Mouse (Mus musculus): ENCODE data around the gene Pola2. TPM values are rescaled to one million over a fixed set of nuclear protein-coding genes. Genes with fewer than 3 reads are reported as not detected.
A peak's percentile ranks its signal among the peaks of the same experiment; 100 is the strongest.

Pola2 gene
- polyA plus RNA-seq, 1 experiment = 40.5 TPM

DNA sequence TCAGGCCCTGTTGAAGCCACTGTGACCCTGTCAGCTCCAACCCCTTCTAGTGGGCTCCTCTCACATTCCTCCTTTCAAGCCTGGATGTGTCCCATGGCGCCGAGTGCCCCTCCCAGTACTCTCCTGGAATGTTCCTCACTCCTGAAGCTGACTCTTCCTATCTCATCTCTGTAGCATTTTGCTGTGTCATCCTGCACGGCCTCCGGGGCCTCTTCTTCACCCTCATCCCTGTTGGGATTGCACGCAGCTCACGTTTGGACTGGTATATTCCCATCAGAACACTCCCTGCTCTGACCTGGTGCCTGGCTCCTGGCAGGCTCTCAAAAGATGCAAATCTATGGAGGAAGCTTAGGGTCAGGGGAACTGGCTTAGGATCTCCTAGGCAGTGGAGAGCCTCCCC, 2.8 kb upstream of the Pola2 start:
- Histone ChIP-seq H3K27ac (ENCODE audit: insufficient read depth, low read length) (no peak overlapping the region), H3K4me1 (ENCODE audit: control insufficient read depth, insufficient read depth, insufficient read length) (peaks cover 2% of the 10 kb centered on the region; the same call in 1 of the 2 replicates), H3K36me3 (ENCODE audit: control insufficient read depth, insufficient read depth, low read length) (no peaks in the 10 kb centered on the region), H3K4me3 (ENCODE audit: extremely low read depth, insufficient read depth, insufficient read length) (no peak overlapping the region), H3K27me3 (ENCODE audit: control insufficient read depth, insufficient read depth, low read length) (no peaks in the 10 kb centered on the region)
- no peak for TF ChIP-seq POLR2A (IDR thresholded peaks at IDR 0.05; ENCODE audit: low read depth, low read length)
- TF ChIP-seq CTCF (IDR thresholded peaks at IDR 0.05; ENCODE audit: extremely low read depth, insufficient read depth, insufficient read length, insufficient replicate concordance) = no peak
- DNase-seq (ENCODE audit: low read depth in 1 of 2, low spot score in 2 of 2) = no peak
- WGBS = 81% methylated on average over 6 of the region's 6 CpGs

- H3K27ac ChIP-seq (ENCODE audit: insufficient read depth, low read length) = no peak overlapping the region
Observed at GRCm38 (mm10) chr19:5965910-5966309, 1.9 kb upstream of the Pola2 start.

DNA sequence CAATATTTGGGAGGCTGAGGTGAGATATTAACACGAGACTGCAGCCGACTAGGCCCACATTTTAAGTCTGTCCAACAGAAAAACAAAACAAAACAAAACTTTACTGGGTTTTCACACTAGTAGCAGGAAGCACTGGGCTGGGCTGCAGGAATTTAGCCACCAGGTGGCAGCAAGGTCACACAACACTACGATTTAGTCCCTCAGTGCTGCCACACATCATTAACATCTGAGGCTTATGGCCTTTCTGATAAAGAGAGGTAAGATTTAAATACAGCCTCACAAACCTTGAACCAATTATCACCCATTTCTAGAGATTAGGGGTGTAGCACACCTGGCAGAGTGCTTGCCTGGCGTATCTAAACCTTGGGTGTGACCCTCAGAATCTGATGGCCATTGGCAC, 1.3 kb upstream of the Pola2 start:
- peak; percentile 70 to 78 for DNase-seq (ENCODE audit: low read depth in 1 of 2, low spot score in 2 of 2)
- no peak overlapping the region for H3K27ac ChIP-seq (ENCODE audit: insufficient read depth, low read length)
- TF ChIP-seq CTCF (IDR thresholded peaks at IDR 0.05; ENCODE audit: extremely low read depth, insufficient read depth, insufficient read length, insufficient replicate concordance) (peak; percentile 88; the same call in 1 of the 2 replicates), POLR2A (IDR thresholded peaks at IDR 0.05; ENCODE audit: low read depth, low read length) (no peak)
- no peaks in the 10 kb centered on the region for H3K27me3 ChIP-seq (ENCODE audit: control insufficient read depth, insufficient read depth, low read length)
- no peak overlapping the region for H3K4me3 ChIP-seq (ENCODE audit: extremely low read depth, insufficient read depth, insufficient read length)
- H3K4me1 ChIP-seq (ENCODE audit: control insufficient read depth, insufficient read depth, insufficient read length) = peaks cover 2% of the 10 kb centered on the region; the same call in 1 of the 2 replicates
- H3K36me3 ChIP-seq (ENCODE audit: control insufficient read depth, insufficient read depth, low read length) = 0 out of 2 replicates have a peak, but pooled peaks cover 2% of the 10 kb centered on the region
- 13% methylated on average over 4 of the region's 4 CpGs for whole genome bisulfite sequencing

More at GRCm38 (mm10) chr19:5965910-5966309, 1.9 kb upstream of the Pola2 start:
- DNase-seq (ENCODE audit: low read depth in 1 of 2, low spot score in 2 of 2) = no peak
- WGBS = 99% methylated on average over 2 of the region's 2 CpGs
- TF ChIP-seq CTCF (IDR thresholded peaks at IDR 0.05; ENCODE audit: extremely low read depth, insufficient read depth, insufficient read length, insufficient replicate concordance) (no peak), POLR2A (IDR thresholded peaks at IDR 0.05; ENCODE audit: low read depth, low read length) (no peak)
- Histone ChIP-seq H3K36me3 (ENCODE audit: control insufficient read depth, insufficient read depth, low read length) (0 out of 2 replicates have a peak, but pooled peaks cover 2% of the 10 kb centered on the region), H3K4me1 (ENCODE audit: control insufficient read depth, insufficient read depth, insufficient read length) (peaks cover 2% of the 10 kb centered on the region; the same call in 1 of the 2 replicates), H3K27me3 (ENCODE audit: control insufficient read depth, insufficient read depth, low read length) (no peaks in the 10 kb centered on the region), H3K4me3 (ENCODE audit: extremely low read depth, insufficient read depth, insufficient read length) (no peak overlapping the region)

DNA sequence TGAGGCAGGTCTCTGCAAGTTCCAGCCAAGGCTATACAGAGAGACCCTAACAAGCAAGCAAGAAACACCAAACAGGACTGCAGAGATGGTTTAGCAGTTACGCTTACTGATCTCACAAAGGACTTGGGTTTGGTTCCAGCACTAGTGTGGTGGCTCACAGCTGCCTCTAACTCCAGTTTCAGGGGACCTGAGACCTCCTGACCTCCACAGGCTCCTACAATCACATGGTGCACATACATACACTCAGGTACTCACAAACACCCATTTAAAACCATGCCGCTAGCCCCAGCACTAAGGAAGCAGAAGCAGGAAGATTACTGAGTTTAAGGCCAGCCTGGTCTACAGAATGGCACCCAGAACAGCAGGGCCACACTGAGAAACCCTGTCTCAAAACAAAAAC, 802 bp upstream of the Pola2 start:
- H3K27ac ChIP-seq (ENCODE audit: insufficient read depth, low read length) = no peak overlapping the region
- H3K27me3 ChIP-seq (ENCODE audit: control insufficient read depth, insufficient read depth, low read length) = no peaks in the 10 kb centered on the region
- peaks cover 2% of the 10 kb centered on the region; the same call in 1 of the 2 replicates for H3K4me1 ChIP-seq (ENCODE audit: control insufficient read depth, insufficient read depth, insufficient read length)
- H3K4me3 ChIP-seq (ENCODE audit: extremely low read depth, insufficient read depth, insufficient read length) = no peak overlapping the region
- TF ChIP-seq CTCF (IDR thresholded peaks at IDR 0.05; ENCODE audit: extremely low read depth, insufficient read depth, insufficient read length, insufficient replicate concordance) (no peak), POLR2A (IDR thresholded peaks at IDR 0.05; ENCODE audit: low read depth, low read length) (no peak)
- H3K36me3 ChIP-seq (ENCODE audit: control insufficient read depth, insufficient read depth, low read length) = 0 out of 2 replicates have a peak, but pooled peaks cover 2% of the 10 kb centered on the region
- WGBS = 90% methylated on average over 2 of the region's 2 CpGs
- DNase-seq (ENCODE audit: low read depth in 1 of 2, low spot score in 2 of 2) = no peak

GRCm38 (mm10) chr19:5962651-5963050, 1.4 kb downstream of the Pola2 start:
- Histone ChIP-seq H3K27me3 (ENCODE audit: control insufficient read depth, insufficient read depth, low read length) (no peaks in the 10 kb centered on the region), H3K4me1 (ENCODE audit: control insufficient read depth, insufficient read depth, insufficient read length) (peaks cover 2% of the 10 kb centered on the region; the same call in 1 of the 2 replicates), H3K4me3 (ENCODE audit: extremely low read depth, insufficient read depth, insufficient read length) (no peak overlapping the region), H3K27ac (ENCODE audit: insufficient read depth, low read length) (no peak overlapping the region), H3K36me3 (ENCODE audit: control insufficient read depth, insufficient read depth, low read length) (peaks cover 4% of the 10 kb centered on the region; the same call in 1 of the 2 replicates)
- TF ChIP-seq POLR2A (IDR thresholded peaks at IDR 0.05; ENCODE audit: low read depth, low read length) (no peak), CTCF (IDR thresholded peaks at IDR 0.05; ENCODE audit: extremely low read depth, insufficient read depth, insufficient read length, insufficient replicate concordance) (no peak)
- DNase-seq (ENCODE audit: low read depth in 1 of 2, low spot score in 2 of 2) = no peak
- 22% methylated on average over 1 of the region's 1 CpGs for WGBS

DNA sequence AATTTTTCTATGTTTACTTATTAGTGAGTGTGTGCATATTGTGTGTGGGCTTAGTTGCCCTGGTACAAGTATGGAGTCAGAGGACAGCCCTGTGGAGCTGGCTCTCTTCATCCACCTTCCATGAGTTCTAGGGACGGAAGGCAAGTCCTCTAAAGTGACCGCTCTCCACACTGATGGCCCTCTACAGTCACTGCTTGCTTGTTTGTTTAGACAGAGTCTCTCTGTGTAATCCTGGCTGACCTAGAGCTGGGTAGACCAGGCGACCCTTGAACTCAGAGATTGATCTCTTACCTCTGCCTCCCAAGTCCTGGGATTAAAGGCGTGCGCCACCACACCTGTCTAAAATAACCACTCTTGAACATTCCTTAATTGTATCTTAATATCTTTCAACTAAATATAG, 6.6 kb downstream of the Pola2 start:
- WGBS = 96% methylated on average over 5 of the region's 5 CpGs
- Histone ChIP-seq H3K27me3 (ENCODE audit: control insufficient read depth, insufficient read depth, low read length) (no peaks in the 10 kb centered on the region), H3K4me1 (ENCODE audit: control insufficient read depth, insufficient read depth, insufficient read length) (no peaks in the 10 kb centered on the region), H3K27ac (ENCODE audit: insufficient read depth, low read length) (no peak overlapping the region), H3K36me3 (ENCODE audit: control insufficient read depth, insufficient read depth, low read length) (peaks cover 17% of the 10 kb centered on the region), H3K4me3 (ENCODE audit: extremely low read depth, insufficient read depth, insufficient read length) (no peak overlapping the region)
- DNase-seq (ENCODE audit: low read depth in 1 of 2, low spot score in 2 of 2) = no peak
- TF ChIP-seq CTCF (IDR thresholded peaks at IDR 0.05; ENCODE audit: extremely low read depth, insufficient read depth, insufficient read length, insufficient replicate concordance) (no peak), POLR2A (IDR thresholded peaks at IDR 0.05; ENCODE audit: low read depth, low read length) (no peak)

DNA sequence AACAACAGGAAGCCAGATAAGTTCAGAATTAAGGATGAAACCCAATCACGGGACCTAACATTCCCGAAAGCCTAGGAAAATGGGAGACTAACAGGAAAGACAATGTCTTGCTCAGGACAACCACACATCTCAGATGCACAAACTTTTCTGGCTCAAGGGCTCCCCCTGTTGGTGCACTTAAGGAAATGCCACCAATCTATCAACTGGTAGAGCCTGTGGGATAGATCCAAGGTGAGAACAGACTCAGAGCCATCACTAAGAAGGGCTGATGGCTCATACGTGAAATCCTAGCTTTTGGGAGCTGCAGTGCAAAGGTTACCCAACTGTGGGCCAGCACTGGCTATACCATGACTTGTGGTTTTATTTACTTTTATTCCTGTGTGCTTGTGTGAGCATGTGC, 7.3 kb downstream of the Pola2 start:
- DNase-seq (ENCODE audit: low read depth in 1 of 2, low spot score in 2 of 2) = peak; percentile 28 to 67
- Histone ChIP-seq H3K27me3 (ENCODE audit: control insufficient read depth, insufficient read depth, low read length) (no peaks in the 10 kb centered on the region), H3K4me3 (ENCODE audit: extremely low read depth, insufficient read depth, insufficient read length) (no peak overlapping the region), H3K4me1 (ENCODE audit: control insufficient read depth, insufficient read depth, insufficient read length) (no peaks in the 10 kb centered on the region), H3K27ac (ENCODE audit: insufficient read depth, low read length) (no peak overlapping the region), H3K36me3 (ENCODE audit: control insufficient read depth, insufficient read depth, low read length) (peaks cover 19% of the 10 kb centered on the region)
- 44% methylated on average over 3 of the region's 3 CpGs for WGBS
- TF ChIP-seq POLR2A (IDR thresholded peaks at IDR 0.05; ENCODE audit: low read depth, low read length) (no peak), CTCF (IDR thresholded peaks at IDR 0.05; ENCODE audit: extremely low read depth, insufficient read depth, insufficient read length, insufficient replicate concordance) (peak; percentile 56; the same call in 1 of the 2 replicates)
